Mouse (Mus musculus): ENCODE measurements at regions not wholly inside any gene's neighbourhood (a gene's known extent, or its start where the extent isn't known, plus 50 kb on each side); places are given as distances from the start of the nearest gene placed in this dataset.

DNA sequence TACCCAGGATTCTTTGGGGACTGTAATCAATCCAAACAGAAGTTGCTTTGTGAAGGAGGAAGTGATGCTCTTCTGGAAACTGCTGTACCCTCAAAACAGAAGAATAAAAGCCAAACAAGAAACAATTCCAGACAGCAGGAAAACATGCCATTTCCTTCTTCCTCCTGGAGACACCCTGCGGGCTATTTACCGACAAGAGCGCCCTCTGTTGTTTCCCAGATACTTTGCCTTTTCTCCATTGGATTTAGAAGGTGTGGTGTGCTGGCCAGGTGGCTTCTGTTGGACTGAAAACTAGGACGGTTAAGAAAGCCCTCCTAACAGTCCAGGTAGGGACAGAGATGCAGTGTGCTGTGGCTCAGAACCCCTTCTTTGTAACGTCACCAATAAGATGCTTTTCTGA, 119.9 kb upstream of the Msx2 start:
- DNase-seq (ENCODE audit: low spot score in 2 of 2) = peak; percentile 14 to 26

DNA sequence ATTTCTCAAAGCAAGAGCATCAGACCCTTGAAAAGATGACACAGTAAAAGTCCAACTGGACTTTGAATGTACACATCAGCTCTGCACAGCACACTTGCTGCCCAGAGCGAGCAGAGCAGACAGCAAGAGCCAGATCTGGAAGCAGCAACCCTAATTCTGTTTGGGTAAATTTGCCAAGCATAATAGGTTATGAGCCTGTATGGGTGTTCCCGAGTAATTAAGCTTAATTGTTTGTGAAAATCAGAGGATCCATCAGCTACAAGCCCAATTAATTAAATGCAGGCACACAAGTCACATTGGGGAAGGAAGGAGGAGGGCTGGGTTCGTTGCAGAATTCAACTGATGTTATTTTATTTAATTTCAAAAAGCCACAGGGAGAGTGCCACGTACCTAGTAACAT, 113.9 kb upstream of the Msx2 start:
- DNase-seq (ENCODE audit: low spot score in 2 of 2) = no peak

DNA sequence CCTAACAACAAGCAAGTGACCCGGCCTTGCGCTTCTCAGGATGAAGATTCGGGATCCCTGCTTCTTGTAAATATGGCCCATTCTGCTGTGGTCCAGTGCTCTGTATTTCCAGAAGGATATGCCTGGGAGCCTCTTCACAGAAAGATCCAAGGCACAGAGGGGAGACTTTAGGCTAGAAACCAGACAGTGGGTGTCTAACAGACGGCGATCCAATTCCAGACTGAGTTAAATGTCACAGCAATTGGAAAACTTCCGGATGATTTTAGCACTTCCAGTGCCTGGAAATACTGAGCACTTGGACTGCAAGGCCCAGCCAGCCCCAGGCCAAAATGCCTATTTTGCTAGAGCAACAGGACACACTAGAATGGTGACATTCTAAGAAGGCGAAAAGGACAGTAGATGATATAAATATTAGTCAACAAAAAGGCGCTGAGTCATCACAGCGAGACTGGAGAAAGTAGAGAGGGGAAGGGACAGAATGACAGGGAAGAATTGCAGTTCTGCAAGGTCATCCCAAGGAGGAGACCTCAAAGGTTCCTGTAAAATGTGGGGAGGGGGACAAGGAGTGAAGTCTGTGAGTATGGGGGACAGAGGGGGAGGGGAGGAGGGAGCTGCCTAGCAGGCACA, 111.7 kb upstream of the Msx2 start:
- peak in 1 of 2 experiments; percentile 4 for DNase-seq (ENCODE audit: low spot score in 2 of 2)

DNA sequence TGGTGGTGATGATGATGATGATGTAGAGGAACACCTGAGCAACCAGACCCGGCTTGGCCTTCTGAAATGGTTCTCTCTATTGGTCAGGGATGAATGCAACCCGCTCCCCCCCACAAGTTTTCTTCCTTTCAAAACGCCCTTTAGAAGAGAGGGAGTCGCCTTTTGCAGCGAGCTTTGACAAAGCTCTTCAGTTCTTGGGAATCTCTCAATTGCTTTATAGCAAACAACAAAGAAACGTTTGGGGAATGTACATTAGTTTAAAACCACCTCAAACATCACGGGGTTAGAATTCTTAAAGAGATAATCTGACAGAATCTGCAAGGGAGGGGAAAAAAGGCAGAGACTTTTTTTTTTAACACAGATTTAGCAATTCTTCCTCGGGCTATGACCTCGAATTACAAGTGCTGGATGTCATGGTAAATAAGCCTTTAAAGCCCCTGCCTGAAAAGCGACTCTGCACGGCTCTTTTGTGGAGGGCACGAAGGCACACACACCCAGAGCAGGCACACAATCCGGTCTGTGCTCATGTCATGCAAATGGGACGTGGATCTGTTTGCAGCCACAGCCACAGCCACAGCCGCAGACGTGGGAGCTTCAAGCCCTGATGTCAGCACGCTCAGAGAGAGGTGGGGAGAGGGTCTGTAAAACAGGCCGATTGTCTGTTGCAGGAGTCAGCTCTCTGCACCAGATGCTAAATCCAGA, 81.2 kb upstream of the Msx2 start:
- no peak for DNase-seq (ENCODE audit: low spot score in 2 of 2)

DNA sequence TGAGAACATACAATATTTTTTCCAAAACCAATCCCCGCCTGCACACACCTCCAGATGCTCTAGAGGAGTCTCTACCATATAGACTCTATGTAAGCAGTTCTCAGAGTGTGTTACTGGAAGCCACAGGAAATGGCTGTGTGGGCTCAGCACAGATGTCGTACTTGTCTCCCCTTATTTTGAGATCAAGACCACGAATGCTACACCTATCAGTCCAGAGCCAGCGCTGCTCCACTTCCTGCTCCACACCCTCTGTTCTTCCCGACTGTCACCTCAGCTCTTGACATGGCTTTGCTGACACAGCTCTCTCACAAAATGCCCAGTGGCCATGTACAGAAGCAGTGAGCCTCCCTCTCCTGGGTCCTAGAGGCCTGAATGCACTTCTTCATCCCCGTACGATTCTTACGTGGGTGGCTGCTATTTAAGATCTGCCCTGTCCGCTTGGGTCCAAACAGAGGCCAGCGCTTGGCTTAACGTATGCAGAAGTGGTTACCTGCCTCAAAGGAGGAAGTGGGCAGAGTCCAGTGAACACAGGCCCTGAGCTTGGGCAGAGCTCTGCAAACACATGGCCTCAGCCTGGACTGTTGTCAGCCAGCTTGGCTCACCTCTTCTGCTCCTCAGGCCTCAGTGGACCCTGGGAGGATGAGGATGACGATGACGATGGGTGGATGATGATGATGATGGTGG, 80.5 kb upstream of the Msx2 start:
- no peak for DNase-seq (ENCODE audit: low spot score in 2 of 2)

DNA sequence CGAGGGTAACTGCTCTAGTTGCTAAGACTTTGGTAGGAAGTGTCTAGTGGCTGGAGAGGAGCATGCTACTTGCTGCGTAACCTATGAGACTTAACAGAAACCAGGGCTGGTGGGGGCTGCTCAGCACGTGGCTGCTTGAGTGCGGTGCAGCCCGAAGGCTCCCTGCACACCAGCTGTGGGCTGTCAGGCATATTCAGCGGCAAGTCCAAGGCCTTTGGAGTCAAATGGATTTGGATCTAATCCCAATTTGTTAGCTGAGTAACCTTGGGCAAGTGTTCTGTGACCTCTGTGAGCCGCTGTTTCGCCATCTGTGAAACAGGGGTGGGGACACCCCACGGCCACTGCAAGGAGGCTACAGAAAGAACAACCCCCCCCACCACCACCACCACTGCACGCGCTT, 75.5 kb upstream of the Msx2 start:
- DNase-seq (ENCODE audit: low spot score in 2 of 2) = no peak

DNA sequence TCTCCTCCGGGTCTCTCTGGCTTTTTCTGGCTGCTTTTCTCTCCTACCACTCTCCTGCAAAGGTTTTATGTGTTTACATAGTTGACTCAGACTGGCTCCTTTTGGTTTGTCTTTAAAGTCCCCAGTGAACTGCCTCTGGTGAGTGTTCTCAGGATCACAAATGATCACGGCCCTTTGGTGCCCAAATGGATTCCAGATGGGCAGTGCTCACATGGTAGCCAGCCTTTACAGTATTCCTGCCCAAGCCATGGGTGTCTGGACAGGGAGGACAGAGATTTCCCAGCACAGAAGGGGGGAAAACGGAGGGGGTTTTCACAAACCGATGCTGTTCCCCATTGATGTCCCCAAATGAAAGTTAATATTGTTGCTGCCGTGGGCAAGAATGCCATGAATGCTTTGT, 70.4 kb upstream of the Msx2 start:
- DNase-seq (ENCODE audit: low spot score in 2 of 2) = no peak

DNA sequence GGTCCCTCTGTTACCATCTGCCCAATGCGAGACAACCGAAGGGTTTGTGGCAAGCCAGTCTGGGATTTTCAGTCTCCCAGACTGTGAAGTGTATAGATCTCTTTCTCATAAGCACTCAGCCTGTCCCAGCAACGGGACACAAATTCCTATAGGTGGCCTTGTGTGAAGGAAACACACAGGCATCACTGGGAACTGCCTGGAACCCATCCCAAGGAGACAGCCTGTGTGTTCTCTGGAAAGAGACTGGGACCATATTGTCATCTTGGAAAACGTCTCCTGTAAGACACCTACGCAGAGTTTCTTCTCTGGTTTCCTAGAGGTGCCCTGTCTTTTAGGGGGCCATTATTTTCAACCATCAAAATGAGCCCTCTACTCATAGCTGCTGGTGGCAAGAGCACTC, 66.9 kb upstream of the Msx2 start:
- DNase-seq (ENCODE audit: low spot score in 2 of 2) = no peak

DNA sequence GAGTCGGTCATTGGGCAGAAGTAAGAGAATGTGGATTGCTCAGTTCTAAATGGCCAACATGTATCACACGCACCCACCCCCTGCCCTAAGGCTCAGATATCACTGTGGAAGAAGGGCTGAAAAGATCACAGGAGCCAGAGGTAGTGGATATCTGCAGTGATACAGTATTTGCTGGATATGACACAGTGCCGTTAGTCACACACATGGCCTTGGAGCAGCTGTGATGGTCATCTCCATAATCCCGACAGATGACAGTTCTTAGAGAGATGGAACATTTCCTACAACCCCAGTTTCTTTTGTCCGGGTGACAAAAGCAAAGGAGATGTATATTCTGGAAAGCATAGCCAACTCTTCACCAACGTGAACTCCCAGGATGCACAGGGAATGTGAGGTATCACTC, 65.1 kb upstream of the Msx2 start:
- no peak for DNase-seq (ENCODE audit: low spot score in 2 of 2)

DNA sequence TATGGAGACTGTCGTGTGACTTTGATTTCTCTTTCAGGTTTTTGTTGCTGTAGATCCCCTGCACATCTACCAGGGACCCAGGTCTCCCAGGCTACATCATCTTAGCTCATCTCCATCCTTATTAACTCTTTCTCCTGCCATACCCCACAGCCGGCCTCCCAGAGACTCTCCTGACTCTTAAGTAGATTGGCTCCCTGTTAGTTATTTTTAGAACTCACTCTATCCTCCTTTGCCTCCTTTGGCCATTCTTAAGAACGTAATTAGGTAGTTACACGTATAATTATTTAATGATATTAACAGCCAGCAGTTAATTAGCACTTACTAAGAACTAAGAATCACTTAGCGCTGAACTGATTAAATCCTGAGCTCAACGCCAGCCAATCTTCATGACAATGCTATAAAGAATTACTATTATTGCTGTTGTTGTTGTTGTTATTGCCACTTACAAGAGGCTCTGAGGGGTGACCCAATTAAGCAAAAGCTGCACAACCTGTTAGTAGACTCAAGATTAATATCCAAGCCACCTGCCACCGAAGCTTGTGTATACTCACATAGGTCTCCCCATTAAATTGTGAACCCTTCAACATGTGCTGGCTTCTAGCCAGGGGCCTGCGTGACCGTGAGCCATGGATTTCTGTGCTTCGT, 63.0 kb upstream of the Msx2 start:
- DNase-seq (ENCODE audit: low spot score in 2 of 2) = no peak

DNA sequence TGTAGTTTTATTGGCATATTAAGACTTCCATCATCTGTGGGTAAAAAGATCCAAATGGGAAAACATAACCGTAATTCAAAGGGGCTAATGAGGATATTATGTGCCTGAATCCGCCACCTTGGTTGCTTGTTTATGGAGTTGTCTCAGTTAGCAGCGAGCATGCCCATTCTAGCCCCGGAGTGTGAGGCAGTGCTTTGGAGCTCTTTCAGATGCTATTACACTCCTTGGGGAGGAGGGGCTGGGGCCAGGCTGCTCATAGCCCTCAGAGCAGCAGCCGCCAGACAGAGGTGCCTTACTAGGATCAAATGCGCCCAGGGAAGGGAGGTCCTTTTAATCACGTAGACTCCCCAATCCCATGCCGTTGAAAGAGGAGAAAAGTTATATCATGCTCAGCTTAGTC, 60.9 kb upstream of the Msx2 start:
- no peak for DNase-seq (ENCODE audit: low spot score in 2 of 2)

DNA sequence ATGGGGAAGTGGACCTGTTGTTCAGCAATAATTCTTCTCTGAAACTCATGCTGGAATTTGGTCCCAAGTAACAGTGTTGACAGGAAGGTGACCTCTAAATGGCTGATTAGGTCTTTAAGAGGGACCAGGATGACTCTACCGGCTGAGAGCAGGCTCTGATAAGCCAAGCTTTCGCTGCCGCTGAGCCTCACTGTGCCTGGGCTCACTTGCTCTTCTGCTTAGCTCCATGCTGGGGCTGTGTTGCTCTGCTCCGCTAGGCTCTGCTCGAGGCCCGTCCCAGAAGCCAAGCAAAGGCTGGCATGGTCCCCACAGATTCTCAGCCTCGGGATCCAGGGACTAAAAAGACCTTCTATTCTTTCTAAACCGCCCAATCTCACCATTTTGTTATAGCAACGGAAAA, 54.0 kb upstream of the Msx2 start:
- no peak for DNase-seq (ENCODE audit: low spot score in 2 of 2)

DNA sequence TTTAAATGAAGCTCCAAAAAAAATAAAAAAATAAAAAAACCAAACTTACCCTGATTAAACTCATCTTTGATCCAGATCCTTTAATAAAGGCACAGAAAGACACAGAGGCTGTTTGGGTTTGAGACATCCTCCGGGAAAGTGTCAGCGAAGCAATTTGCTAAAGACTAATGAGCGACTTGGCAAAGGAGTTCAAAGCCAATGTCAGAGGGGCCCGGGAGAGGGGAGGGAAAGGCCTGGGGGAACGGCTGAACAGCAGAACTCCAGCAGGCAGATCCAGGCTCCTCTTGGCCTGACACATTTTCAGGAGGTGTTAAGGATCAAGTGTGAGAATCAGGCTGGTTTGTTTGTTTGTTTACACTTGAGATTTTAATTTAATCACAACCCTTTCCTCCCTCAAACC, 49.9 kb upstream of the Msx2 start:
- DNase-seq (ENCODE audit: low spot score in 2 of 2) = no peak
